Mouse (Mus musculus) CH12.LX (cell line): ENCODE measurements around the gene Myo10. TPM values are rescaled to one million over a fixed set of nuclear protein-coding genes. Genes with fewer than 3 reads are reported as not detected.

Experiments
- DNase-seq: peaks from one replicate; pipeline ENCODE4 v3.0.0-alpha.2; 2013; ENCODE audit errors: extremely low read depth
- H3K27ac ChIP-seq: 2 replicates; pipeline ENCODE4 v1.5.1; 2012; ENCODE audit warnings: low read depth, mild to moderate bottlenecking, control low read depth, moderate library complexity; ENCODE audit not compliant: insufficient read depth
- H3K27me3 ChIP-seq: replicated peaks from 2 replicates; pipeline ENCODE3; 2012; ENCODE audit warnings: inconsistent platforms
- H3K36me3 ChIP-seq, 2 experiments: replicated peaks in 1 of 2; 2 replicates each; pipeline versions ENCODE3 to v1.6.1; 2012; ENCODE audit warnings: inconsistent platforms in 1 of 2, low read length in 1 of 2, mild to moderate bottlenecking in 1 of 2, mixed read lengths in 1 of 2, moderate library complexity in 1 of 2; ENCODE audit not compliant: control insufficient read depth in 1 of 2, insufficient read depth in 1 of 2
- H3K4me1 ChIP-seq, 2 experiments: 2 replicates each; pipeline ENCODE4 v1.6.1; 2012; ENCODE audit warnings: inconsistent platforms in 1 of 2, moderate library complexity in 1 of 2; ENCODE audit not compliant: insufficient read depth in 2 of 2, control insufficient read depth in 1 of 2
- H3K4me2 ChIP-seq: 2 replicates; pipeline ENCODE4 v1.6.1; 2012; ENCODE audit warnings: low read depth, mild to moderate bottlenecking, control low read depth; ENCODE audit not compliant: poor library complexity, insufficient read depth, severe bottlenecking
- H3K4me3 ChIP-seq, 3 experiments: fragments of 150-350 bp in 1 of 3; sonication (generic) in 1 of 3; replicated peaks in 1 of 3; 2 replicates each; pipeline versions ENCODE3 to v1.5.1; 2011 to 2012; ENCODE audit warnings: low read depth in 2 of 3, low read length in 2 of 3, mild to moderate bottlenecking in 2 of 3, moderate library complexity in 2 of 3, control low read depth in 1 of 3, improper control_type of control experiment in 1 of 3, inconsistent platforms in 1 of 3, mixed read lengths in 1 of 3; ENCODE audit not compliant: poor library complexity in 1 of 3
- H3K79me2 ChIP-seq: replicated peaks from 2 replicates; pipeline ENCODE4 v1.6.1; 2012; ENCODE audit warnings: mild to moderate bottlenecking, moderate library complexity; ENCODE audit not compliant: control insufficient read depth, poor library complexity, insufficient read depth, severe bottlenecking; ENCODE audit errors: extremely low read depth
- H3K9ac ChIP-seq: 2 replicates; pipeline ENCODE4 v1.6.1; 2012; ENCODE audit warnings: low read depth, mild to moderate bottlenecking, control low read depth, moderate library complexity; ENCODE audit not compliant: insufficient read depth
- H3K9me3 ChIP-seq: replicated peaks from 2 replicates; pipeline ENCODE3; 2012; ENCODE audit warnings: low read length, inconsistent platforms, mixed read lengths
- BHLHE40 ChIP-seq: IDR thresholded peaks from 2 replicates; pipeline ENCODE4 v1.6.1; 2011; ENCODE audit warnings: mild to moderate bottlenecking, low read depth, low read length, improper control_type of control experiment
- CHD1 ChIP-seq: IDR thresholded peaks from 2 replicates; pipeline ENCODE4 v1.6.1; 2012; ENCODE audit warnings: low read depth, low read length, improper control_type of control experiment, inconsistent platforms
- E2F4 ChIP-seq: IDR thresholded peaks from 2 replicates; pipeline ENCODE4 v1.6.1; 2011; ENCODE audit warnings: low read depth, low read length, improper control_type of control experiment; ENCODE audit not compliant: insufficient replicate concordance
- ETS1 ChIP-seq: conservative IDR thresholded peaks from 2 replicates; pipeline ENCODE4 v1.6.1; 2012; ENCODE audit warnings: low read depth, mild to moderate bottlenecking, inconsistent platforms, low read length, improper control_type of control experiment, moderate library complexity
- MAZ ChIP-seq: IDR thresholded peaks from 2 replicates; pipeline ENCODE4 v1.6.1; 2012; ENCODE audit warnings: low read depth, mild to moderate bottlenecking, inconsistent platforms, low read length, improper control_type of control experiment, moderate library complexity
- MEF2A ChIP-seq: IDR thresholded peaks from 2 replicates; pipeline ENCODE4 v1.6.1; 2014; ENCODE audit warnings: low read depth, mild to moderate bottlenecking, inconsistent platforms, low read length, improper control_type of control experiment, borderline replicate concordance
- NRF1 ChIP-seq: IDR thresholded peaks from 2 replicates; pipeline ENCODE4 v1.6.1; 2014; ENCODE audit warnings: low read depth, mild to moderate bottlenecking, inconsistent platforms, low read length, improper control_type of control experiment, moderate library complexity
- RCOR1 ChIP-seq: conservative IDR thresholded peaks from 2 replicates; pipeline ENCODE4 v1.6.1; 2012; ENCODE audit warnings: low read depth, mild to moderate bottlenecking, inconsistent platforms, low read length, improper control_type of control experiment
- SMC3 ChIP-seq: IDR thresholded peaks from 2 replicates; pipeline ENCODE4 v1.6.1; 2011; ENCODE audit warnings: low read depth, low read length, improper control_type of control experiment
- TBP ChIP-seq: conservative IDR thresholded peaks from 2 replicates; pipeline ENCODE4 v1.6.1; 2011; ENCODE audit warnings: low read depth, low read length, improper control_type of control experiment
- USF2 ChIP-seq: conservative IDR thresholded peaks from 2 replicates; pipeline ENCODE4 v1.6.1; 2011; ENCODE audit warnings: low read depth, low read length, improper control_type of control experiment
- ZKSCAN1 ChIP-seq: IDR thresholded peaks from 2 replicates; pipeline ENCODE4 v1.6.1; 2012; ENCODE audit warnings: low read depth, inconsistent platforms, low read length, improper control_type of control experiment, borderline replicate concordance
- ZMIZ1 ChIP-seq: IDR thresholded peaks from 2 replicates; pipeline ENCODE4 v1.6.1; 2012; ENCODE audit warnings: low read depth, mild to moderate bottlenecking, inconsistent platforms, low read length, improper control_type of control experiment
- dilution Hi-C: fragments of 300-500 bp; cut with MboI; formaldehyde crosslinking; loops from 2 replicates; pipeline ENCODE4 v1.14.3; 2020; ENCODE audit warnings: low sequenced_read_pairs; ENCODE audit not compliant: extremely low pct_unique_long_range_greater_than_20kb, extremely low pct_ligation_motif_present
- in situ Hi-C: fragments of 300-500 bp; cut with MboI; formaldehyde crosslinking; loops from 3 replicates; pipeline ENCODE4 v1.14.3; 2019; ENCODE audit warnings: low sequenced_read_pairs, low pct_ligation_motif_present, low pct_unique_long_range_greater_than_20kb, mixed read lengths
- polyA plus RNA-seq: library from polyadenylated mRNA; unstranded; fragments of >175 nt; gene quantifications from 2 replicates; pipeline ENCODE4 v1.2.1, GENCODE M21; 2012; ENCODE audit warnings: low read depth; ENCODE audit not compliant: insufficient read length
- total RNA-seq, 2 experiments: library from RNA; depleted of rRNA; stranded (reverse); fragments of 300-350 nt in 1 of 2; fragments of >200 nt in 1 of 2; gene quantifications; 2 replicates each; pipeline ENCODE4 v1.2.3; 2012 to 2014

The Myo10 gene
- total and polyA plus RNA-seq, 3 experiments, result 6.4 to 13.6 (median 8.6) TPM

- Histone ChIP-seq H3K27ac (no peak overlapping the region), H3K36me3 (peaks cover 0 to 15% of the 10 kb centered on the region in 2 experiments), H3K9ac (no peak overlapping the region)
- in situ Hi-C loops, result no loop called here
- dilution Hi-C loops, result no loop called here
- TF ChIP-seq RCOR1, result no peak
- TF ChIP-seq ETS1, result no peak
- TF ChIP-seq ZKSCAN1, result no peak
- no peak for TF ChIP-seq ZMIZ1
- no peak for TF ChIP-seq BHLHE40
- TF ChIP-seq E2F4, result no peak
- no peak for TF ChIP-seq SMC3
- no peak for TF ChIP-seq USF2
- TF ChIP-seq, all 38 proteins: peak for 0
- Histone ChIP-seq H3K27me3 (no peaks in the 10 kb centered on the region), H3K9me3 (no peaks in the 10 kb centered on the region), H3K79me2 (no peaks in the 10 kb centered on the region), H3K4me3 (no peak overlapping the region), H3K4me1 (no peaks in the 10 kb centered on the region; a peak in 1 of 4 replicates), H3K4me2 (no peak overlapping the region)
- no peak for DNase-seq
These were observed 145.5 kb downstream of the Myo10 start for GRCm38 (mm10) chr15:25767777-25768176.

GRCm38 (mm10) chr15:25769524-25770255 is 147.4 kb downstream of the Myo10 start:
- DNase-seq, result no peak
- H3K36me3 ChIP-seq, result peaks cover 0 to 7% of the 10 kb centered on the region in 2 experiments
- H3K4me1 ChIP-seq, result peaks cover 0 to 12% of the 10 kb centered on the region in 2 experiments; a peak in 2 of 4 replicates
- in situ Hi-C loops, result no loop called here
- no peaks in the 10 kb centered on the region for H3K9me3 ChIP-seq
- H3K9ac ChIP-seq, result no peak overlapping the region
- H3K79me2 ChIP-seq, result no peaks in the 10 kb centered on the region
- no peak overlapping the region for H3K27ac ChIP-seq
- H3K4me3 ChIP-seq, result no peak overlapping the region
- TF ChIP-seq NRF1, result no peak
- no peak for TF ChIP-seq CHD1
- TF ChIP-seq TBP, result no peak
- TF ChIP-seq MAZ, result no peak
- TF ChIP-seq MEF2A, result no peak
- H3K4me2 ChIP-seq, result no peak overlapping the region
- dilution Hi-C loops, result no loop called here
- H3K27me3 ChIP-seq, result no peaks in the 10 kb centered on the region
